Mouse (Mus musculus) MEL (cell line): Measurements from ENCODE around the gene Dnaic2. TPM values are rescaled to one million over a fixed set of nuclear protein-coding genes. Genes with fewer than 3 reads are reported as not detected.

Experiments
- DNase-seq: peaks from one replicate; pipeline ENCODE4 v3.0.0; 2011; ENCODE audit warnings: low read depth, low spot score
- H3K27ac ChIP-seq: 2 replicates; pipeline ENCODE4 v1.5.1; 2012; ENCODE audit warnings: low read depth, mild to moderate bottlenecking, control low read depth, low read length, moderate library complexity; ENCODE audit not compliant: control insufficient read depth
- H3K27me3 ChIP-seq, 2 experiments: fragments of 150-350 bp in 1 of 2; sonication (generic) in 1 of 2; 2 replicates each; pipeline ENCODE4 v1.6.1; 2012; ENCODE audit warnings: low read length in 2 of 2, mild to moderate bottlenecking in 2 of 2, improper control_type of control experiment in 1 of 2, moderate library complexity in 1 of 2; ENCODE audit not compliant: insufficient read depth in 2 of 2, control insufficient read depth in 1 of 2
- H3K36me3 ChIP-seq, 2 experiments: 2 replicates each; pipeline ENCODE4 v1.6.1; 2012 to 2014; ENCODE audit warnings: low read length in 2 of 2, improper control_type of control experiment in 1 of 2, inconsistent platforms in 1 of 2, mild to moderate bottlenecking in 1 of 2; ENCODE audit not compliant: insufficient read depth in 2 of 2, control insufficient read depth in 1 of 2
- H3K4me1 ChIP-seq, 2 experiments: fragments of 150-350 bp in 1 of 2; sonication (generic) in 1 of 2; 2 replicates each; pipeline ENCODE4 v1.6.1; 2012; ENCODE audit warnings: low read length in 2 of 2, improper control_type of control experiment in 1 of 2, mild to moderate bottlenecking in 1 of 2; ENCODE audit not compliant: insufficient read depth in 2 of 2, control insufficient read depth in 1 of 2
- H3K4me3 ChIP-seq, 2 experiments: fragments of 150-350 bp in 1 of 2; sonication (generic) in 1 of 2; 2 replicates each; pipeline ENCODE4 v1.5.1; 2012; ENCODE audit warnings: low read depth in 2 of 2, low read length in 2 of 2, mild to moderate bottlenecking in 2 of 2, moderate library complexity in 2 of 2, control low read depth in 1 of 2, improper control_type of control experiment in 1 of 2; ENCODE audit not compliant: control insufficient read depth in 1 of 2, insufficient read depth in 1 of 2
- H3K79me2 ChIP-seq: 2 replicates; pipeline ENCODE4 v1.6.1; 2012; ENCODE audit warnings: mild to moderate bottlenecking, low read length, moderate library complexity; ENCODE audit not compliant: control insufficient read depth, poor library complexity, insufficient read depth
- H3K9ac ChIP-seq: 2 replicates; pipeline ENCODE4 v1.6.1; 2012; ENCODE audit warnings: low read depth, mild to moderate bottlenecking, control low read depth, low read length, moderate library complexity; ENCODE audit not compliant: control insufficient read depth, poor library complexity, severe bottlenecking
- H3K9me3 ChIP-seq: fragments of 150-350 bp; sonication (generic); replicated peaks from 2 replicates; pipeline ENCODE4 v1.6.1; 2012; ENCODE audit warnings: mild to moderate bottlenecking, low read length, improper control_type of control experiment, moderate library complexity; ENCODE audit not compliant: insufficient read depth
- CHD1 ChIP-seq: IDR thresholded peaks from 2 replicates; pipeline ENCODE4 v1.6.1; 2012; ENCODE audit warnings: low read depth, mild to moderate bottlenecking, inconsistent platforms, low read length, improper control_type of control experiment
- CHD2 ChIP-seq: IDR thresholded peaks from 2 replicates; pipeline ENCODE4 v1.6.1; 2011; ENCODE audit warnings: low read length, improper control_type of control experiment
- CTCF ChIP-seq, 3 experiments: IDR thresholded peaks in 2 of 3; conservative IDR thresholded peaks in 1 of 3; 2 replicates each; pipeline ENCODE4 v1.5.1; 2011 to 2012; ENCODE audit warnings: low read length in 3 of 3, low read depth in 2 of 3, mild to moderate bottlenecking in 2 of 3, improper control_type of control experiment in 1 of 3, inconsistent platforms in 1 of 3, mixed read lengths in 1 of 3, moderate library complexity in 1 of 3; ENCODE audit not compliant: control insufficient read depth in 1 of 3, insufficient read depth in 1 of 3, poor library complexity in 1 of 3, severe bottlenecking in 1 of 3
- EP300 ChIP-seq, 2 experiments: IDR thresholded peaks; 2 replicates each; pipeline ENCODE4 v1.6.1; 2011; ENCODE audit warnings: improper control_type of control experiment in 2 of 2, low read length in 2 of 2, low read depth in 1 of 2, mild to moderate bottlenecking in 1 of 2
- HCFC1 ChIP-seq: IDR thresholded peaks from 2 replicates; pipeline ENCODE4 v1.6.1; 2012; ENCODE audit warnings: low read depth, mild to moderate bottlenecking, inconsistent platforms, low read length, improper control_type of control experiment, moderate library complexity
- MAX ChIP-seq: IDR thresholded peaks from 2 replicates; pipeline ENCODE4 v1.6.1; 2011; ENCODE audit warnings: low read length, improper control_type of control experiment
- MAZ ChIP-seq: IDR thresholded peaks from 2 replicates; pipeline ENCODE4 v1.6.1; 2012; ENCODE audit warnings: low read depth, mild to moderate bottlenecking, inconsistent platforms, low read length, improper control_type of control experiment
- MYC ChIP-seq: IDR thresholded peaks from 2 replicates; pipeline ENCODE4 v1.6.1; 2011; ENCODE audit warnings: low read depth, mild to moderate bottlenecking, low read length, improper control_type of control experiment, moderate library complexity
- NELFE ChIP-seq: IDR thresholded peaks from 2 replicates; pipeline ENCODE4 v1.6.1; 2011; ENCODE audit warnings: low read depth, low read length, improper control_type of control experiment
- NRF1 ChIP-seq: IDR thresholded peaks from 2 replicates; pipeline ENCODE4 v1.6.1; 2014; ENCODE audit warnings: low read depth, mild to moderate bottlenecking, inconsistent platforms, low read length, improper control_type of control experiment, moderate library complexity; ENCODE audit not compliant: poor library complexity, insufficient read depth, severe bottlenecking
- POLR2A ChIP-seq, 2 experiments: IDR thresholded peaks; 2 replicates each; pipeline ENCODE4 v1.6.1; 2011 to 2012; ENCODE audit warnings: low read length in 2 of 2, mild to moderate bottlenecking in 2 of 2, control low read depth in 1 of 2, improper control_type of control experiment in 1 of 2, low read depth in 1 of 2, moderate library complexity in 1 of 2; ENCODE audit not compliant: control insufficient read depth in 1 of 2, insufficient read depth in 1 of 2, poor library complexity in 1 of 2
- POLR2AphosphoS5 ChIP-seq: IDR thresholded peaks from 2 replicates; pipeline ENCODE4 v1.6.1; 2012; ENCODE audit warnings: low read depth, borderline replicate concordance, mild to moderate bottlenecking, inconsistent platforms, low read length, moderate library complexity, mixed read lengths
- SIN3A ChIP-seq: IDR thresholded peaks from 2 replicates; pipeline ENCODE4 v1.6.1; 2012; ENCODE audit warnings: low read length, improper control_type of control experiment, inconsistent platforms
- TBP ChIP-seq: IDR thresholded peaks from 2 replicates; pipeline ENCODE4 v1.8.0; 2011; ENCODE audit warnings: low read depth, low read length, improper control_type of control experiment
- TCF12 ChIP-seq: IDR thresholded peaks from 2 replicates; pipeline ENCODE4 v1.6.1; 2014; ENCODE audit warnings: low read depth, mild to moderate bottlenecking, inconsistent platforms, low read length, improper control_type of control experiment, moderate library complexity
- UBTF ChIP-seq: IDR thresholded peaks from 2 replicates; pipeline ENCODE4 v1.6.1; 2012; ENCODE audit warnings: low read depth, mild to moderate bottlenecking, inconsistent platforms, low read length, improper control_type of control experiment, moderate library complexity, borderline replicate concordance; ENCODE audit not compliant: insufficient read depth
- USF2 ChIP-seq, 2 experiments: IDR thresholded peaks; 2 replicates each; pipeline ENCODE4 v1.6.1; 2011 to 2012; ENCODE audit warnings: improper control_type of control experiment in 2 of 2, low read length in 2 of 2, borderline replicate concordance in 1 of 2, inconsistent platforms in 1 of 2, low read depth in 1 of 2, mild to moderate bottlenecking in 1 of 2; ENCODE audit not compliant: insufficient read depth in 1 of 2
- ZKSCAN1 ChIP-seq: IDR thresholded peaks from 2 replicates; pipeline ENCODE4 v1.6.1; 2012; ENCODE audit warnings: low read depth, mild to moderate bottlenecking, inconsistent platforms, low read length, improper control_type of control experiment, moderate library complexity
- ZNF384 ChIP-seq: IDR thresholded peaks from 2 replicates; pipeline ENCODE4 v1.6.1; 2012; ENCODE audit warnings: low read depth, mild to moderate bottlenecking, inconsistent platforms, low read length, improper control_type of control experiment
- polyA plus RNA-seq, 2 experiments: library from polyadenylated mRNA; stranded (reverse) in 1 of 2; unstranded in 1 of 2; fragments of >175 nt in 1 of 2; fragments of >200 nt in 1 of 2; gene quantifications; 2 replicates each; pipeline versions ENCODE4 v1.2.1 to v1.2.4; 2012; ENCODE audit warnings: low replicate concordance in 2 of 2, low read depth in 1 of 2; ENCODE audit not compliant: insufficient read length in 2 of 2, insufficient read depth in 1 of 2, missing spikeins in 1 of 2
- total RNA-seq: library from RNA; depleted of rRNA; stranded (reverse); fragments of 300-350 nt; gene quantifications from 2 replicates; pipeline ENCODE4 v1.2.3, GENCODE M21; 2012

The Dnaic2 gene
- total and polyA plus RNA-seq, 3 experiments: not detected

DNA sequence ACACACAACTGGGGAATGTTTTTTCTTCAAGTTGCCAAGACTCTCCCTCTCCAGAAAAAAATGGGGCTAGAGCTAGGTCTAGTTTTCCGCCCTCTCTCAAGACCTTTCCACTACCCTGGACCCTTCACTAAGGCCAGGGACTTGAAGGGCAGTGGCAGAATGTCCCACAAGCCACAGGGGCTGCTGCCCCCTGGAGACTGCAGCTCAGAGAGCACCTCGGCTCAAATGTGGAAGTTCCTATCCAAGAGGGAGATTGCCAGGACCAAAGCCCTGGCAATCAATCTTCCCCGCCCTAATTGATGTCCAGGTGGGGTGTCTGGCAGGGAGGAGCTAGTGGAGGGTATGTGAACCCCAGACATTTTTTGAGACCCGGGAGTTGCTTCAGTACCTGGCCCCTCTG lies 63.6 kb downstream of the Dnaic2 start:
- Histone ChIP-seq H3K9ac (no peak overlapping the region), H3K36me3 (no peaks in the 10 kb centered on the region), H3K27ac (no peak overlapping the region), H3K4me3 (no peak overlapping the region), H3K79me2 (no peaks in the 10 kb centered on the region), H3K4me1 (no peaks in the 10 kb centered on the region), H3K27me3 (no peaks in the 10 kb centered on the region), H3K9me3 (no peaks in the 10 kb centered on the region)
- no peak for TF ChIP-seq CHD1
- TF ChIP-seq TBP: no peak
- no peak for TF ChIP-seq MAZ
- TF ChIP-seq ZKSCAN1: no peak
- TF ChIP-seq MAX: no peak
- no peak for TF ChIP-seq HCFC1
- TF ChIP-seq SIN3A: no peak
- TF ChIP-seq USF2 (IDR thresholded peaks at IDR 0.05; ENCODE audit: borderline replicate concordance in 1 of 2, insufficient read depth in 1 of 2, low read depth in 1 of 2, low read length in 2 of 2): no peak
- no peak for TF ChIP-seq MYC
- TF ChIP-seq NRF1: no peak
- no peak for DNase-seq

- Histone ChIP-seq H3K9me3 (no peaks in the 10 kb centered on the region), H3K79me2 (no peaks in the 10 kb centered on the region), H3K4me3 (no peak overlapping the region), H3K4me1 (no peaks in the 10 kb centered on the region), H3K27me3 (no peaks in the 10 kb centered on the region), H3K9ac (no peak overlapping the region), H3K27ac (no peak overlapping the region), H3K36me3 (no peaks in the 10 kb centered on the region)
- no peak for DNase-seq
- TF ChIP-seq EP300 (IDR thresholded peaks at IDR 0.05; ENCODE audit: low read depth in 1 of 2, low read length in 2 of 2) (no peak), TBP (no peak), USF2 (IDR thresholded peaks at IDR 0.05; ENCODE audit: borderline replicate concordance in 1 of 2, insufficient read depth in 1 of 2, low read depth in 1 of 2, low read length in 2 of 2) (no peak), POLR2A (IDR thresholded peaks at IDR 0.05; ENCODE audit: control insufficient read depth in 1 of 2, insufficient read depth in 1 of 2, low read depth in 1 of 2, low read length in 2 of 2, poor library complexity in 1 of 2) (no peak), POLR2AphosphoS5 (no peak), UBTF (no peak), CTCF (IDR thresholded peaks at IDR 0.05 in 2 of 3, conservative IDR thresholded peaks at IDR 0.05 in 1 of 3; ENCODE audit: control insufficient read depth in 1 of 3, insufficient read depth in 1 of 3, low read depth in 2 of 3, low read length in 3 of 3, poor library complexity in 1 of 3, severe bottlenecking in 1 of 3) (no peak), ZNF384 (no peak), TCF12 (no peak), NELFE (no peak), CHD2 (no peak)
Measured at GRCm38 (mm10) chr11:114791351-114791889, 64.2 kb downstream of the Dnaic2 start.
